Mouse (Mus musculus): Measurements from ENCODE around the gene Mta1. TPM values are rescaled to one million over a fixed set of nuclear protein-coding genes. Genes with fewer than 3 reads are reported as not detected.

The Mta1 gene
- total RNA-seq, 2 experiments from 2014 or later = 55.2 to 61.3 TPM

GRCm38 (mm10) chr12:113186326-113187010, 88.4 kb downstream of the Mta1 start:
- DNase-seq = no peak

Small RNA genes lying within 50 kb of the gene (microRNA-seq; reads per million reads assigned to microRNA genes)
- gene Gm44471 = 0 reads per million in 2 experiments

Other genes starting within 250 kb of the Mta1 start
- gene Gpr132, start 230.1 kb upstream of the Mta1 start, total RNA-seq (2021) = under 1 TPM; 0.16 to 0.17 TPM
- gene Jag2, start 168.5 kb upstream of the Mta1 start, total RNA-seq (2021) = 10 to 100 TPM; 29.1 to 29.2 TPM
- gene Nudt14, start 156.2 kb upstream of the Mta1 start, total RNA-seq (2021) = 10 to 100 TPM; 10.3 to 15.7 TPM
- gene Btbd6, start 121.8 kb upstream of the Mta1 start, total RNA-seq (2021) = 10 to 100 TPM; 26.0 to 28.1 TPM
- gene Brf1, start 97.6 kb upstream of the Mta1 start, total RNA-seq (2021) = 10 to 100 TPM; 38.3 to 40.8 TPM
- gene Pacs2, start 83.8 kb upstream of the Mta1 start, total RNA-seq (2021) = 10 to 100 TPM; 31.8 to 33.4 TPM
- under 1 TPM in 1 of 2 experiments, not detected in 1; 0.29 TPM for gene Tex22, start 23.8 kb upstream of the Mta1 start, total RNA-seq (2021)
- gene Crip2, start 42.0 kb downstream of the Mta1 start, total RNA-seq (2021) = 1,000 to 10,000 TPM; 1,189 to 1,285 TPM
- gene Crip1, start 48.0 kb downstream of the Mta1 start, total RNA-seq (2021) = 100 to 1,000 TPM; 301 to 312 TPM
- 10 to 100 TPM in 1 of 2 experiments, 1 to 10 TPM in 1; 9.4 to 10.3 TPM for gene Tedc1, start 58.1 kb downstream of the Mta1 start, total RNA-seq (2021)
- gene Tmem121, start 87.7 kb downstream of the Mta1 start, total RNA-seq (2021) = 1 to 10 TPM; 1.4 to 1.5 TPM

Measured in heart, postnatal 4 days (tissue).